Mouse (Mus musculus): Measurements from ENCODE around the gene Csnk1g1. TPM values are rescaled to one million over a fixed set of nuclear protein-coding genes. Genes with fewer than 3 reads are reported as not detected.
A peak's percentile ranks its signal among the peaks of the same experiment; 100 is the strongest.

The Csnk1g1 gene
- 12.4 and 12.9 TPM in 2 replicates for polyA plus RNA-seq (2012; rRNA removed)

- peak; percentile 20; the same call in 1 of the 2 replicates for TF ChIP-seq POLR2A (IDR thresholded peaks at IDR 0.05; ENCODE audit: control insufficient read depth, extremely low read depth, insufficient read depth, low read length, poor library complexity)
- TF ChIP-seq CTCF (IDR thresholded peaks at IDR 0.05; ENCODE audit: borderline replicate concordance, control insufficient read depth, extremely low read depth, insufficient read depth, low read length, poor library complexity), result no peak; the same call in 1 of the 2 replicates
- Histone ChIP-seq H3K36me3 (ENCODE audit: control insufficient read depth, insufficient read depth, low read length) (no peaks in the 10 kb centered on the region), H3K27me3 (ENCODE audit: control insufficient read depth, insufficient read depth, low read length) (no peaks in the 10 kb centered on the region), H3K4me1 (replicated peaks; ENCODE audit: control insufficient read depth, insufficient read depth, low read length) (peaks cover 5% of the 10 kb centered on the region), H3K4me3 (ENCODE audit: control insufficient read depth, insufficient read depth, low read length) (peak within 1 kb of the TSS; percentile 98), H3K27ac (ENCODE audit: control insufficient read depth, insufficient read depth, low read length) (peak within 1 kb of the TSS; percentile 86)
- under 1% methylated on average over 38 of the region's 38 CpGs for WGBS
- peak; percentile 89 for DNase-seq
Observed at GRCm38 (mm10) chr9:65908394-65909300, at the start of gene Csnk1g1, which contains the start of gene Trip4. Gene Csnk1g1 (plus strand): TSS chr9:65908924. Gene Trip4 (minus strand): TSS chr9:65908794.

- peaks cover 34% of the 10 kb centered on the region for H3K36me3 ChIP-seq (ENCODE audit: control insufficient read depth, insufficient read depth, low read length)
- TF ChIP-seq POLR2A (IDR thresholded peaks at IDR 0.05; ENCODE audit: control insufficient read depth, extremely low read depth, insufficient read depth, low read length, poor library complexity) (no peak), CTCF (IDR thresholded peaks at IDR 0.05; ENCODE audit: borderline replicate concordance, control insufficient read depth, extremely low read depth, insufficient read depth, low read length, poor library complexity) (no peak)
- H3K4me3 ChIP-seq (ENCODE audit: control insufficient read depth, insufficient read depth, low read length), result no peak overlapping the region
- no peak overlapping the region for H3K27ac ChIP-seq (ENCODE audit: control insufficient read depth, insufficient read depth, low read length)
- no peaks in the 10 kb centered on the region for H3K4me1 ChIP-seq (replicated peaks; ENCODE audit: control insufficient read depth, insufficient read depth, low read length)
- no peak for DNase-seq
- WGBS, result 65% methylated on average over 1 of the region's 1 CpGs
- H3K27me3 ChIP-seq (ENCODE audit: control insufficient read depth, insufficient read depth, low read length), result no peaks in the 10 kb centered on the region
Observed at GRCm38 (mm10) chr9:65859656-65860055, 49.1 kb upstream of the Csnk1g1 start.

- peak; percentile 75; the same call in 1 of the 2 replicates for TF ChIP-seq POLR2A (IDR thresholded peaks at IDR 0.05; ENCODE audit: control insufficient read depth, extremely low read depth, insufficient read depth, low read length, poor library complexity)
- peak; percentile 41; the same call in 1 of the 2 replicates for TF ChIP-seq CTCF (IDR thresholded peaks at IDR 0.05; ENCODE audit: borderline replicate concordance, control insufficient read depth, extremely low read depth, insufficient read depth, low read length, poor library complexity)
- Histone ChIP-seq H3K27me3 (ENCODE audit: control insufficient read depth, insufficient read depth, low read length) (no peaks in the 10 kb centered on the region), H3K4me3 (ENCODE audit: control insufficient read depth, insufficient read depth, low read length) (peak overlapping the region; percentile 98), H3K4me1 (replicated peaks; ENCODE audit: control insufficient read depth, insufficient read depth, low read length) (no peaks in the 10 kb centered on the region), H3K27ac (ENCODE audit: control insufficient read depth, insufficient read depth, low read length) (peak overlapping the region; percentile 45), H3K36me3 (ENCODE audit: control insufficient read depth, insufficient read depth, low read length) (peaks cover 4% of the 10 kb centered on the region)
- under 1% methylated on average over 37 of the region's 37 CpGs for WGBS
- peak; percentile 90 for DNase-seq
Observed at GRCm38 (mm10) chr9:65884564-65885315, 24.0 kb upstream of the Csnk1g1 start.

- no peaks in the 10 kb centered on the region for H3K27me3 ChIP-seq (ENCODE audit: control insufficient read depth, insufficient read depth, low read length)
- DNase-seq, result peak; percentile 63
- WGBS, result under 1% methylated on average over 21 of the region's 21 CpGs
- peak within 1 kb of the TSS; percentile 4; the same call in 1 of the 2 replicates for H3K27ac ChIP-seq (ENCODE audit: control insufficient read depth, insufficient read depth, low read length)
- peak within 1 kb of the TSS; percentile 60 for H3K4me3 ChIP-seq (ENCODE audit: control insufficient read depth, insufficient read depth, low read length)
- peaks cover 7% of the 10 kb centered on the region; the same call in 1 of the 2 replicates for H3K36me3 ChIP-seq (ENCODE audit: control insufficient read depth, insufficient read depth, low read length)
- peaks cover 11% of the 10 kb centered on the region for H3K4me1 ChIP-seq (replicated peaks; ENCODE audit: control insufficient read depth, insufficient read depth, low read length)
- TF ChIP-seq POLR2A (IDR thresholded peaks at IDR 0.05; ENCODE audit: control insufficient read depth, extremely low read depth, insufficient read depth, low read length, poor library complexity) (0 out of 2 replicates have a peak, but pooled peaks have one; percentile 32), CTCF (IDR thresholded peaks at IDR 0.05; ENCODE audit: borderline replicate concordance, control insufficient read depth, extremely low read depth, insufficient read depth, low read length, poor library complexity) (peak; percentile 31; the same call in 1 of the 2 replicates)
Observed at GRCm38 (mm10) chr9:65890143-65890628, 18.5 kb upstream of the Csnk1g1 start, which contains the start of gene Pclaf. Gene Pclaf (plus strand): TSS chr9:65890237.

- DNase-seq, result no peak
- Histone ChIP-seq H3K27me3 (ENCODE audit: control insufficient read depth, insufficient read depth, low read length) (no peaks in the 10 kb centered on the region), H3K4me3 (ENCODE audit: control insufficient read depth, insufficient read depth, low read length) (peak overlapping the region; percentile 27), H3K4me1 (replicated peaks; ENCODE audit: control insufficient read depth, insufficient read depth, low read length) (peaks cover 11% of the 10 kb centered on the region), H3K36me3 (ENCODE audit: control insufficient read depth, insufficient read depth, low read length) (peaks cover 10% of the 10 kb centered on the region; the same call in 1 of the 2 replicates), H3K27ac (ENCODE audit: control insufficient read depth, insufficient read depth, low read length) (no peak overlapping the region)
- no peak for TF ChIP-seq POLR2A (IDR thresholded peaks at IDR 0.05; ENCODE audit: control insufficient read depth, extremely low read depth, insufficient read depth, low read length, poor library complexity)
- no peak for TF ChIP-seq CTCF (IDR thresholded peaks at IDR 0.05; ENCODE audit: borderline replicate concordance, control insufficient read depth, extremely low read depth, insufficient read depth, low read length, poor library complexity)
- under 1% methylated on average over 5 of the region's 5 CpGs for WGBS
Observed at GRCm38 (mm10) chr9:65891126-65891525, 17.6 kb upstream of the Csnk1g1 start.

- no peaks in the 10 kb centered on the region for H3K27me3 ChIP-seq (ENCODE audit: control insufficient read depth, insufficient read depth, low read length)
- no peak for DNase-seq
- 93% methylated on average over 2 of the region's 2 CpGs for WGBS
- H3K36me3 ChIP-seq (ENCODE audit: control insufficient read depth, insufficient read depth, low read length), result peaks cover 38% of the 10 kb centered on the region
- no peak overlapping the region for H3K4me3 ChIP-seq (ENCODE audit: control insufficient read depth, insufficient read depth, low read length)
- H3K4me1 ChIP-seq (replicated peaks; ENCODE audit: control insufficient read depth, insufficient read depth, low read length), result no peaks in the 10 kb centered on the region
- H3K27ac ChIP-seq (ENCODE audit: control insufficient read depth, insufficient read depth, low read length), result no peak overlapping the region
- TF ChIP-seq CTCF (IDR thresholded peaks at IDR 0.05; ENCODE audit: borderline replicate concordance, control insufficient read depth, extremely low read depth, insufficient read depth, low read length, poor library complexity) (no peak), POLR2A (IDR thresholded peaks at IDR 0.05; ENCODE audit: control insufficient read depth, extremely low read depth, insufficient read depth, low read length, poor library complexity) (no peak)
Observed at GRCm38 (mm10) chr9:65896977-65897376, 11.7 kb upstream of the Csnk1g1 start.
